Mouse (Mus musculus): ENCODE results near the gene Ecm2. TPM values are rescaled to one million over a fixed set of nuclear protein-coding genes. Genes with fewer than 3 reads are reported as not detected.

Gene Ecm2
- 1 to 10 TPM; 7.7 to 9.5 TPM for total RNA-seq (2021)
- long read RNA-seq, experiment 1, partial matches to known transcripts: 1 of 2 reads
- long read RNA-seq, experiment 1, other reads (novel, unspliced or antisense): 0 of 2 reads
- long read RNA-seq, experiment 2, partial matches to known transcripts: 1 of 4 reads
- long read RNA-seq, experiment 2, other reads (novel, unspliced or antisense): 2 of 4 reads

GRCm38 (mm10) chr13:49504510-49504909 lies at the start of gene Ecm2:
Ecm2 (plus strand) TSS chr13:49504810.
- DNase-seq: no peak
- intact Hi-C loops (cut with DNase I): no loop called here

- intact Hi-C loops (cut with DNase I): no loop called here
- DNase-seq: no peak
Observed at GRCm38 (mm10) chr13:49460276-49460675, 44.3 kb upstream of the Ecm2 start.

- intact Hi-C loops (cut with DNase I): no loop called here
- DNase-seq: peak in 1 of 2 experiments; percentile 37
Observed at GRCm38 (mm10) chr13:49460692-49461414, 43.8 kb upstream of the Ecm2 start.

GRCm38 (mm10) chr13:49461458-49462132 lies 43.0 kb upstream of the Ecm2 start:
- intact Hi-C loops (cut with DNase I): no loop called here
- DNase-seq: no peak

- no peak for DNase-seq
- intact Hi-C loops (cut with DNase I): no loop called here
Observed at GRCm38 (mm10) chr13:49462921-49463320, 41.7 kb upstream of the Ecm2 start.

- DNase-seq: no peak
- intact Hi-C loops (cut with DNase I): no loop called here
Observed at GRCm38 (mm10) chr13:49465875-49466274, 38.7 kb upstream of the Ecm2 start.

- DNase-seq: peak; percentile 77 to 85
- intact Hi-C loops (cut with DNase I): no loop called here
Observed at GRCm38 (mm10) chr13:49466393-49467075, 38.1 kb upstream of the Ecm2 start.

- intact Hi-C loops (cut with DNase I): no loop called here
- DNase-seq: no peak
Observed at GRCm38 (mm10) chr13:49467585-49467984, 37.0 kb upstream of the Ecm2 start.

GRCm38 (mm10) chr13:49469002-49469401 lies 35.6 kb upstream of the Ecm2 start:
- intact Hi-C loops (cut with DNase I): no loop called here
- no peak for DNase-seq

- no peak for DNase-seq
Observed at GRCm38 (mm10) chr13:49470319-49470718, 34.3 kb upstream of the Ecm2 start.

GRCm38 (mm10) chr13:49470806-49471205 lies 33.8 kb upstream of the Ecm2 start:
- intact Hi-C loops (cut with DNase I): no loop called here
- no peak for DNase-seq

More at GRCm38 (mm10) chr13:49470319-49470718, 34.3 kb upstream of the Ecm2 start:
- intact Hi-C loops (cut with DNase I): no loop called here

GRCm38 (mm10) chr13:49471981-49472675 lies 32.5 kb upstream of the Ecm2 start:
- no peak for DNase-seq
- intact Hi-C loops (cut with DNase I): no loop called here

- DNase-seq: no peak
- intact Hi-C loops (cut with DNase I): no loop called here
Observed at GRCm38 (mm10) chr13:49472676-49473005, 32.0 kb upstream of the Ecm2 start.

- intact Hi-C loops (cut with DNase I): no loop called here
- DNase-seq: no peak
Observed at GRCm38 (mm10) chr13:49477887-49478286, 26.7 kb upstream of the Ecm2 start.

GRCm38 (mm10) chr13:49478851-49479374 lies 25.7 kb upstream of the Ecm2 start:
- no peak for DNase-seq
- intact Hi-C loops (cut with DNase I): no loop called here

GRCm38 (mm10) chr13:49479399-49479798 lies 25.2 kb upstream of the Ecm2 start:
- intact Hi-C loops (cut with DNase I): no loop called here

GRCm38 (mm10) chr13:49480057-49480456 lies 24.6 kb upstream of the Ecm2 start:
- DNase-seq: peak; percentile 77 to 85
- intact Hi-C loops (cut with DNase I): no loop called here

More at GRCm38 (mm10) chr13:49479399-49479798, 25.2 kb upstream of the Ecm2 start:
- peak; percentile 48 to 66 for DNase-seq

GRCm38 (mm10) chr13:49480551-49480950 lies 24.1 kb upstream of the Ecm2 start:
- DNase-seq: peak in 1 of 2 experiments; percentile 24
- intact Hi-C loops (cut with DNase I): no loop called here

GRCm38 (mm10) chr13:49485388-49485787 lies 19.2 kb upstream of the Ecm2 start:
- intact Hi-C loops (cut with DNase I): no loop called here
- DNase-seq: no peak

Measured in gastrocnemius, postnatal 36 days (tissue).